Mouse (Mus musculus) lung, adult 2 months (tissue): Measurements from ENCODE around the gene Rag1.

Experiments
- CTCF ChIP-seq: fragments of 200-500 bp; IDR thresholded peaks from 2 replicates; pipeline ENCODE4 v1.5.1; 2011; ENCODE audit warnings: mild to moderate bottlenecking, low read length, control low read depth; ENCODE audit not compliant: insufficient read depth
- POLR2A ChIP-seq: fragments of 200-500 bp; IDR thresholded peaks from 2 replicates; pipeline ENCODE4 v1.6.1; 2011; ENCODE audit warnings: low read depth, mild to moderate bottlenecking, control low read depth, low read length, borderline replicate concordance; ENCODE audit errors: extremely low read depth

DNA sequence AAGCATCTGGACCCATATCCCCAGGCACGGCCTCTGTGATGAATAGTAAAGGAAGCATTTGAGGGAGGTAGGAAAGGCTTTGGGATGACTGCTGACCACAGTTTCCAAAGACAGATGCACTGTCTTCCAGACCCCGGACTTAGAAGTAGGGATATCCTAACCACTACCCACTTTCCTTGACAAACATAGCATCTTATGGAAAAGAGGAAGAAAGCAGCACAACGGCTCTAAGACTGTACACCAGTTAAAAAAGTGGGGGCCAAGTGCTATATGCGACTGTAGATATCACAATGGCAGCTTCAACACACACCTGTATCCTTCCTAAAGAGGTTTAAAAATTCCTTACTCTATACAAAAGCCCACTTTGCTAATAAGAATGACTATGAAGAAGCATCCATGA, 30.9 kb downstream of the Rag1 start:
- TF ChIP-seq CTCF, result no peak
- TF ChIP-seq POLR2A, result no peak
